Mouse (Mus musculus) stomach, embryonic 15.5 days (tissue): Measurements from ENCODE around the gene Prss44. TPM values are rescaled to one million over a fixed set of nuclear protein-coding genes. Genes with fewer than 3 reads are reported as not detected.

Source experiments
- polyA plus RNA-seq: library from polyadenylated mRNA; unstranded; fragments of >200 nt; fragmentation: Nextera tagmentation; extraction: Ambion mirVana; gene quantifications from 2 replicates; pipeline ENCODE4 v1.2.1, GENCODE M21; 2015

Prss44 gene
- polyA plus RNA-seq, 1 experiment from 2014 or later: not detected

Other genes starting within 250 kb of the Prss44 start
- 28.5 and 30.5 TPM in 2 replicates for gene Nradd, start 189.5 kb upstream of the Prss44 start, polyA plus RNA-seq
- 6.2 and 6.9 TPM in 2 replicates for gene Nbeal2, start 159.8 kb upstream of the Prss44 start, polyA plus RNA-seq
- gene Ccdc12, start 157.5 kb upstream of the Prss44 start, polyA plus RNA-seq: 146 and 160 TPM in 2 replicates
- gene Myl3, start 72.1 kb upstream of the Prss44 start, polyA plus RNA-seq: 2.6 and 2.7 TPM in 2 replicates
- 23.9 and 24.3 TPM in 2 replicates for gene Pth1r, start 66.8 kb upstream of the Prss44 start, polyA plus RNA-seq
- gene Prss42, start 15.8 kb upstream of the Prss44 start, polyA plus RNA-seq: not detected in 2 replicates
- gene Prss43, start 12.7 kb downstream of the Prss44 start, polyA plus RNA-seq: not detected in 2 replicates
- not detected in 2 replicates for gene Prss45, start 20.6 kb downstream of the Prss44 start, polyA plus RNA-seq
- not detected in 2 replicates for gene Prss46, start 30.5 kb downstream of the Prss44 start, polyA plus RNA-seq
- gene Prss50, start 44.0 kb downstream of the Prss44 start, polyA plus RNA-seq: 0.98 and 1.5 TPM in 2 replicates
- 6.0 and 7.2 TPM in 2 replicates for gene Als2cl, start 65.9 kb downstream of the Prss44 start, polyA plus RNA-seq
- 1.8 TPM in 2 replicates for gene Tmie, start 66.1 kb downstream of the Prss44 start, polyA plus RNA-seq
- not detected in 2 replicates for gene Fam240a, start 102.9 kb downstream of the Prss44 start, polyA plus RNA-seq
- gene Tdgf1, start 132.2 kb downstream of the Prss44 start, polyA plus RNA-seq: not detected in 2 replicates
- gene Lrrc2, start 137.6 kb downstream of the Prss44 start, polyA plus RNA-seq: 0.18 TPM in 1 of 2 replicates, not detected in the other
- gene Rtp3, start 176.6 kb downstream of the Prss44 start, polyA plus RNA-seq: 0.45 and 1.1 TPM in 2 replicates
- 22.6 and 32.0 TPM in 2 replicates for gene Ltf, start 205.3 kb downstream of the Prss44 start, polyA plus RNA-seq
- 2.5 TPM in 2 replicates for gene Ccrl2, start 243.5 kb downstream of the Prss44 start, polyA plus RNA-seq